Mouse (Mus musculus): Measurements from ENCODE around the gene Cys1.
"Not testable (repeated sequence)": the region's sequence is repeated elsewhere in the genome, so short reads cannot be mapped to it uniquely, and the experiment has no call there.

Cys1 gene

GRCm38 (mm10) chr12:24681286-24682023, at the start of gene Cys1:
Gene Cys1 (minus strand): TSS chr12:24681813.
- no peak for ATAC-seq (ENCODE audit: insufficient number of reproducible peaks, low FRiP score, low TSS enrichment)

GRCm38 (mm10) chr12:24724369-24724768, 42.8 kb upstream of the Cys1 start:
- ATAC-seq (ENCODE audit: insufficient number of reproducible peaks, low FRiP score, low TSS enrichment) = no peak

GRCm38 (mm10) chr12:24723859-24724258, 42.2 kb upstream of the Cys1 start:
- no peak for ATAC-seq (ENCODE audit: insufficient number of reproducible peaks, low FRiP score, low TSS enrichment)

- ATAC-seq (ENCODE audit: insufficient number of reproducible peaks, low FRiP score, low TSS enrichment) = no peak
Measured at GRCm38 (mm10) chr12:24723434-24723833, 41.8 kb upstream of the Cys1 start.

GRCm38 (mm10) chr12:24716721-24717301, 35.2 kb upstream of the Cys1 start:
- ATAC-seq (ENCODE audit: insufficient number of reproducible peaks, low FRiP score, low TSS enrichment) = 0 out of 2 replicates have a peak, but pooled peaks have one; percentile 56

GRCm38 (mm10) chr12:24715268-24715896, 33.8 kb upstream of the Cys1 start:
- ATAC-seq (ENCODE audit: insufficient number of reproducible peaks, low FRiP score, low TSS enrichment) = no peak

GRCm38 (mm10) chr12:24714579-24715255, 33.1 kb upstream of the Cys1 start:
- ATAC-seq (ENCODE audit: insufficient number of reproducible peaks, low FRiP score, low TSS enrichment) = no peak

- no peak for ATAC-seq (ENCODE audit: insufficient number of reproducible peaks, low FRiP score, low TSS enrichment)
Measured at GRCm38 (mm10) chr12:24712396-24712795, 30.8 kb upstream of the Cys1 start.

GRCm38 (mm10) chr12:24710672-24711071, 29.1 kb upstream of the Cys1 start:
- ATAC-seq (ENCODE audit: insufficient number of reproducible peaks, low FRiP score, low TSS enrichment) = no peak

GRCm38 (mm10) chr12:24709831-24710508, 28.4 kb upstream of the Cys1 start:
- ATAC-seq (ENCODE audit: insufficient number of reproducible peaks, low FRiP score, low TSS enrichment) = 0 out of 2 replicates have a peak, but pooled peaks have one; percentile 27

GRCm38 (mm10) chr12:24709409-24709808, 27.8 kb upstream of the Cys1 start:
- no peak for ATAC-seq (ENCODE audit: insufficient number of reproducible peaks, low FRiP score, low TSS enrichment)

- no peak for ATAC-seq (ENCODE audit: insufficient number of reproducible peaks, low FRiP score, low TSS enrichment)
Measured at GRCm38 (mm10) chr12:24708824-24709218, 27.2 kb upstream of the Cys1 start.

GRCm38 (mm10) chr12:24707954-24708823, 26.6 kb upstream of the Cys1 start, which contains the start of gene Rrm2:
Gene Rrm2 (plus strand): TSS chr12:24708241.
- peak; percentile 72 for ATAC-seq (ENCODE audit: insufficient number of reproducible peaks, low FRiP score, low TSS enrichment)

- no peak for ATAC-seq (ENCODE audit: insufficient number of reproducible peaks, low FRiP score, low TSS enrichment)
Measured at GRCm38 (mm10) chr12:24707480-24707802, 25.8 kb upstream of the Cys1 start.

- no peak for ATAC-seq (ENCODE audit: insufficient number of reproducible peaks, low FRiP score, low TSS enrichment)
Measured at GRCm38 (mm10) chr12:24706764-24707479, 25.3 kb upstream of the Cys1 start.

- no peak for ATAC-seq (ENCODE audit: insufficient number of reproducible peaks, low FRiP score, low TSS enrichment)
Measured at GRCm38 (mm10) chr12:24705502-24706263, 24.1 kb upstream of the Cys1 start.

GRCm38 (mm10) chr12:24703013-24703412, 21.4 kb upstream of the Cys1 start:
- no peak for ATAC-seq (ENCODE audit: insufficient number of reproducible peaks, low FRiP score, low TSS enrichment)

- ATAC-seq (ENCODE audit: insufficient number of reproducible peaks, low FRiP score, low TSS enrichment) = not testable (repeated sequence)
Measured at GRCm38 (mm10) chr12:24701621-24702020, 20.0 kb upstream of the Cys1 start.

Measured in cerebellum, adult (tissue).